Mouse (Mus musculus): ENCODE results near the gene Ugt1a5.
"Not testable (repeated sequence)": the region's sequence is repeated elsewhere in the genome, so short reads cannot be mapped to it uniquely, and the experiment has no call there.

The Ugt1a5 gene

DNA sequence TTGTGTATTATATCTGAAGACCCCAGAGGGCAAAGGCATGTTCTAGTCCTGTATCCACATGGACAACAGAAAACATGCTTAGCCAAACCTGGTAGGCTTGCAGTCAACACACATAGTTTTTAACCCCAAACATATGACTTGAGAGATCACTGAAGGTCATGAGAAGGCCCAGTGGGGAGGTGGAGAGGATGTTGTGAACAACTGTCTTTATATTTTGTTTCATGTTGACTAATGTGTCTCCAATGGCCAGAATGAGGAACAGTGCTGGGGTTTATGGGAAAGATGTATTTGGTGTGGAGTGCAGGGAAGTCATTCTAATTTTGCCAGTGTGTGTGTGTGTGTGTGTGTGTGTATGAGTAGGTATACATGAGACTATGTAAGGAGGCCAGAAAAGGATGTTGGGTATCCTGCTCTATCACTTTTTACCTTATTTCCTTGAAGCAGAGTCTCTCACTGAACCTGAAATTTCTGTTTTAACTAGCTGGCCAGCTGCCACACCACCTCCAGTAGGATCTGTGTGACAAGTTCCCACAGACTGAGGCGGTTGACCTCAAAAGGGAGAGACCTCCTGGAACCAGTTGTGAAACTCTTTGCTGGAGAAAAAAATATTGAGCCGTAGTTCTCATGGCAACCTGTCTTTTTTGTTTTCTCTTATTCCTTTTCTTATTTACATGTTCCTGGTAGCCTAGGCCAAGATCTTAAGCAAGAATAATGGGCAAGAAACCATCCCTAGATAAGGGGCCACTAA is 58.4 kb downstream of the Ugt1a5 start:
- peak; percentile 74 for DNase-seq (ENCODE audit: low spot score)

DNA sequence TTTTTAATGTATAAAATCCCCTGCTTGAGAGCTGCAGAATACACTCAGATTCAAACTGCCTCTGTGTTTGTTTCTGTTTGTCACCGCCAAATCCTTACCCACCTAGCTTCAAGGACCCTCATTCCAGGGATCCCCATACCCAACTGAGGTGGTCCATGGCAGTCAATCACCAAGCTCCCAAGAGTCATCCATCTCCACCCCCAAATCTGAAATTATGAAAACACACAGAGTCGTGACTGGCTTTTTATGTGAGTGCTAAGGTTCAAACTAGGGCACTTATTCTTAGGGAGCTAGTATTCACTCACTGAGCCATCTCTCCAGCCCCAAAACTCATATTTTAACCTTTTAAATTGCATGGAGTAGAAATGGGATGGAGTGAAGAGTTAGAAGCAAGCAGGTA is 59.5 kb downstream of the Ugt1a5 start:
- not testable (repeated sequence) for DNase-seq (ENCODE audit: low spot score)

DNA sequence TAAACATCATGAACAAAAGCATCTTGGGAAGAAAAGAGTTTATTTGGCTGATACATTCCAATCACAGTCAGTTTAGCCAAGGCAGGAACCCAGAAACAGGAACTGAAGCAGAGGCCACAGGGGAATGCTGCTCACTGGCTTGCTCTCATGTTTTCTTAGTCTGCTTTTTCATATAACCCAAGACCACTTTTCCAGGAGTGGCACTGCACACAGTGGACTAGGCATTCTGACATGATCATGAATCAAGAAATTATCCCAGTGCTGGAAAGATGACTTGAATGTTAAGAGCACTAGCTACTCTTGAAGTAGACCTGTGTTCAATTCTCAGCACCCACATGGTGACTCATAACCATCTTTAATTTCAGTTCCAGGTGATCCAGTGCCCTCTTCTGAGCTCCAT is 59.9 kb downstream of the Ugt1a5 start:
- DNase-seq (ENCODE audit: low spot score), result no peak

DNA sequence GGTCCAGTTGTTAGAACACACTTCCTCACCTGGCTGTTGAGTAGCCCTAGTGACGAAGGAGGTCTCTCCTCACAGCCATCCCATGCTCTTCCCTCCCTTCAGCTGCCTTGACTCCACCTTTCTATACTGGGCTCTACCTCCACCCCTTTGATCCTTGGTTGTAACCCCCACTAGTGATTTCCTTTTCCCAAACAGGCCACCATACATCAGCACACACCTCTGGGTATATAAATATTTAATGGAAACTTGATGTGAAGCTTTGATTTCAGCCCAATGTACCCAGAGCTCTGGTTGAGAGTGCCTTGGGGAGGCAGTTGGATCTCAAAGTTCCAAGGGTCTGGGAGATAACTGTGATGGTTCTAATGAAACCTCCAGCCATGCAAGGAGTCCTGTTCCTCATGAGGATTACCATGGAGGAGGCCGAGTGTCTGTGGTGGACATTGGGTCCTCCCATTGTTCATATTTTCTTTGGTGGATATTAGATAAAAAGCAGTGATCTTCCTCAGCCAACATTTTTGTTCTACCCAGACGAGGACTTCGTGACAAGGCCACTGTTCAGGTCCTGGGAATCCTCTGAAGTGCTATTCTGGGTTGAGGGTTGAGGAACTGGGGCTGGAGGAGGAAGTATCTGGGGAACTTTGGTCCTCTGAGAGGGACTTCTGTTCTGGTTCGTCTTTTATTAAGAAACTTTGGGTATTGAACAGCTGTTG is 61.0 kb downstream of the Ugt1a5 start, which contains the start of gene Mroh2a:
Mroh2a (plus strand) TSS at position 317 of the 710 bp plus-strand sequence.
- no peak for DNase-seq (ENCODE audit: low spot score)

DNA sequence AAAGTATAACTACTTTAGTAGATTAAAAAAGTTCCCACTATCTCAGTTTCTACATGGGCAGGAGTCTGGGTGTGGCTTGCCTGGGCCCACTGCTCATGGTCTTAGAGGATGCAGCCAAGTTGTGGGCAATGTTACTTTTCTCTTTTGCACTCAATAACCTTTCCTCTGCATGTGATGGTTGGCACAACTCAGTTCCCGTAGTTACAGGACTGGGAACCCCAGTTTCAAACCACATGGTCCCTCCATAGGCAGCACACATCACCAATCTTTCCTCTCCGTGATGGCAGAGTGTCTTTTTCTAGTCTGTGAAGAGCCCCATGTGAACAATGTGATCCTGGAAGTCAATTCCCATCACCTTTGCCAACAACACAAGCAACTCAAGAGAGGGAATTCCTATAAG is 61.7 kb downstream of the Ugt1a5 start:
- no peak for DNase-seq (ENCODE audit: low spot score)

DNA sequence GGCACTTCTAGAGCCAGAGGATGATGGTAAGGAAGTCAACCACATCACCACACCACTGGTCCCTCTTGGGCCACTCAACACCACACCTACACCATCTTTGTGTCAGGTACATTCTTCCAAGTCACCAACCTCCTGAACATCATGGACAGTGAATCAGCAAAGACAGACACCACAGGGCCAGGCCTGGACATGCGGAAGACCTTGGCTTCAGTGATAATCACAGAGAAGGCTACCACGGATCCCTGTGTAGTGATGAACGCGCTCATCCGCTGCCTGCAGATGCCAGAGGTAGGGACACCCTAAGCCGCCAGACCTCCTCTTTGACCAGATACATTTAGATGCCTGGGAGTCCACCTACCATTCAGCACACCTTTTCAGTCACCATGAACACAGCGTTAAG is 62.3 kb downstream of the Ugt1a5 start:
- DNase-seq (ENCODE audit: low spot score), result no peak

DNA sequence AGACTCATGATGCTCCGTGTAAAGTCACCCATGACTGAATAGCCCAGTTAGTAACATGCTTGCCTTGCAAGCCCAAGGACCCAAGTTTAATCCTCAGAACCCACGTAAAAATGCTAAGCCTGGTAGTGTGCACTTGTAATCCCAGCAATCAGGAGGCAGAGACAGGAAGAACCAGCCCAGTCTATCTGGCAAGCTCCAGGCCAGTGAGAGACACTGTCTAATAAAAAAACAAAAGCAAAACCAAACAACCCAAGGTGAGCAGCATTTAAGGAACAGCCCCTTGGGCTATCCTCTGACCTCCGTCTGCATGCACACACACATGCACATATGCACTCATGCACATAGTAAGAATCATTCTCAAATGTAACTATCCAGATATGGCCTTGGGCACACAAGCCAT is 63.8 kb downstream of the Ugt1a5 start:
- DNase-seq (ENCODE audit: low spot score), result no peak

DNA sequence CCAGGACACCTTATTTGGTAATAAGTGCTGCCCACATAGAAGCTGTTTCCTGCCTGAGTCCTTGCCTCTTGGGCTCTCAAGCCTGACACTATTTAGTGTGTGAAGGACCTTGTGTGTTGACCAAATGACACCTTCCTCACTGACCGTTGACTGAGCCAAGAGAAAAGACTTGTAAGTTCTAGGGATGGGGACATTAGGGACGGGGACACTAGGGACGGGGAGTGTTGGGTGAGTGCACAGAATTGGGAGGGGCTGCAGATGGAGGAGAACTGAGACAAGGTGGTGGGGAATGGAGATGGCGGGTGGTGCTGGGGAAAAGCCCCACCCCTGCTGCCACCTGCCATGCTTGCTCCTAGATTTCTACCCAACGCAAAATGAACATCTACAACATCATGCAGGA is 64.2 kb downstream of the Ugt1a5 start:
- DNase-seq (ENCODE audit: low spot score), result no peak

DNA sequence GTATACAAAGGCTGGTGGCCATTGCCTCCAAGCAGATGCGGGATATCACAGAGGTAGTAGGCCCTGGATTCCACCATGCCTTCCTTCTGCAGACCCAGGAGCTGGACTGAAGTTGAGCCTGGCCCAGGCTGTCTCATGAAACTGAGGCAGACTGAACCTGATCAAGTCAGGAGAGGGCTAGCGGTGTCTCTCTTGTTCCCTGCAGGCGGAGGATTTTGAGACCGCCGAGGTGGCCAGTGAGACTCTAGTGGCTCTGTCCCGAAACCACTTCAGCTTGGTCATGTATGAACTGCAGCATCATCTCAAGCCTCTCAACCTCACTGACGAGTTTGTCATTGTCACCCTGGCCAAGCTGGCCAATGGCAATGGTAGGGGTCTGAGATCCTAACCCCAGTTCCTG is 64.6 kb downstream of the Ugt1a5 start:
- no peak for DNase-seq (ENCODE audit: low spot score)

DNA sequence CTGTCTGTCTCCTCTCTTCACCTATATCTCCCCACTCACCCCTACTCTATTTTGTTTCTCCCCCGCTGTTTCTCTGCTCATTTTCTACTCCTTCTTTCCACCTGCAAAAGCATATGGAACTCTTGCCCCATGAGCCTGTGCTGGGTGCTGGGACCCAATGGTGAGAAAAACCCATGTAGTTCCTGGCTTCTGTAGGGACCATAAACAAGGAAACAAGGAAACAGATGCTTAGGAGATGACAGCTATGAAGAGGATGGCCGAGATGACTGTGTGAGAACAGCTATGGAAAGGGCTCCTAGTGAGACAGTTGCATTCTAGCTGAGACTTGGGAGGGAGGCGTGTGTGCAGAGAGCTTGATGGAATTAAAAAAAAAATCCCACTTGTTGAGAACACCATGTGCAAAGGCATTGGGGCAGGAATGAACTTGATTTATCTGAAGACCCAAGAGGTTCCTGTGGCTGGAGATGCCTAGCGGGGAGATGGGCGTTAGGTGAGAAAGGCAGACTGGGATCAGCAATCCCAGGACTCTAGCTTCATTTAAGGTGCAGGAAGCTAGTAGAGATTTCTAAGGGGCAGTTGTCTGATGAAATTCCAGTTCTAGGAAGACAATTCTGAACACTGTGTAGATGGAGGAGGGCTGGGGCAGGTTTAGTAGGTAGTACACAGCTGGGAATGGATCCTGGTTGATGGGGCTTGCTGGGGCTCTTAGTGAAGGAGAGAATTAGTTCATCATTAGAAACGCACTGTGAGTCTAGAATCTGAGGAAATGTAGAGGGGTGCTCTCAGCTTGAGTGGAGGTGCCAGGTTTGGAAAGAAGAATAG is 65.4 kb downstream of the Ugt1a5 start:
- DNase-seq (ENCODE audit: low spot score), result no peak

DNA sequence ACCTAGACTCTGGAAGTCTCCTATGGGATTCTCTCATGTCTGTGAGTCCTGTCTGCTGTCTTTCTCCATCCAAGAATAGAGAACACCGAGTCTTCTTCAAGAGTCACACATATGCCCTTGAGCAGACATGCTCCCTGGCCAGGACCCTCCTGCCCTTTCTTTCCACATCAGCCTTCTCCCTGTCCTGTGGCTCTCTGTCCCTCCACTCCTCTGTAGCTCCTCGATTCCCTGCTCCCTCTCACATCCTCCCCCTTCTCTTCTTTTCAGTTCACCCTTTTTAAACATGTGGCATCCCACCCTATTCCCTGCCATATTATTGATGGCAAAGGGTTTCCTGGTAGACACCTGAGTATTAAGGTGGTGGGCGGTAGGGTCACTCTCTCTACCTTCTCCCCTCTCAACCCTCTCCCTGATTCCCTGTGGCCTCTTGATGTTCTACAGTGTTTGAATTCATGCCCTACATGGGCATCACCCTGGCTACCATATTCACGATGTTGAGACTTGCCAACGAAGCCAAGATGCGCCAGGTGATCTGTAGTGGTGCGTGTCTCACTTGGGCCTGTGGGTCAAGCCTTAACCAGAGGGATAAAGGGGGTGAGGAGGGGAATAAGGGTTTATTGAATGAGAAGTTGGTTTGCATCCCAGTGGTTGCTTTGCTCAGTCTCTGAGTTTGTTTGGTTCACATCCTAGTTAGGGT is 66.1 kb downstream of the Ugt1a5 start:
- no peak for DNase-seq (ENCODE audit: low spot score)

DNA sequence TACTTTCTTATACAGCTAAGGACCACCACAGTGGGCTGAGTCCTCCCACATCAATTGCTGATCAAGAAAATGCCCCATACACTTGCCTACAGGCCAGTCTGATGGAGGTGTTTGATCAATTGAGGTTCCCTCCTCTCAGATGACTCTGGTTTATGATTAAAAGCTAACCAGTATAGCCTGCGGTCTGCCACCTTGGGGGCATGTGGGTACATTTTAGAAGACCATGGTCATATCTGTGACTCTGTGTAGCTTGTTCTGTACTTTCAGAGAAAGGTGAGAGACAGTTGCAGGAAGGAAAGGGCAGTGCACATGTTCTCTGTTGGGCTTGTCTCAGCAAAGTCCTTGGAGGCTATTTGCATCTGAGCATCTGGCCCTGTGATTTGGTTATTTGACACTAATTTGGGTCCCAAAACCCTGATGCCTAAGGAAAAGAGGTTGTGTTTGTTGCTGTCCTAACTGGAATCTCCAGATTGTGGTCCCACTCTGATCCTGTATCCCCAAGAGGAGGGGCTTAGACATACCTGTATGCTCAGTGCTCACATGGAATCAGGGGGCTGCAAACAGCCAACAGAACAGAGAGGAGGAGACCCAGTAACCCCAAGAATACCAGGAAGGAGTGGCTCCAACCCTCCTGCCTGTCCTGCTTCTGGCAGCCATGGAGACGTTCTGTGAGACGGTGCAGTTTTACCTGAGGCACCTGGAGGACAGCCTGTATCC is 67.0 kb downstream of the Ugt1a5 start:
- DNase-seq (ENCODE audit: low spot score), result no peak

DNA sequence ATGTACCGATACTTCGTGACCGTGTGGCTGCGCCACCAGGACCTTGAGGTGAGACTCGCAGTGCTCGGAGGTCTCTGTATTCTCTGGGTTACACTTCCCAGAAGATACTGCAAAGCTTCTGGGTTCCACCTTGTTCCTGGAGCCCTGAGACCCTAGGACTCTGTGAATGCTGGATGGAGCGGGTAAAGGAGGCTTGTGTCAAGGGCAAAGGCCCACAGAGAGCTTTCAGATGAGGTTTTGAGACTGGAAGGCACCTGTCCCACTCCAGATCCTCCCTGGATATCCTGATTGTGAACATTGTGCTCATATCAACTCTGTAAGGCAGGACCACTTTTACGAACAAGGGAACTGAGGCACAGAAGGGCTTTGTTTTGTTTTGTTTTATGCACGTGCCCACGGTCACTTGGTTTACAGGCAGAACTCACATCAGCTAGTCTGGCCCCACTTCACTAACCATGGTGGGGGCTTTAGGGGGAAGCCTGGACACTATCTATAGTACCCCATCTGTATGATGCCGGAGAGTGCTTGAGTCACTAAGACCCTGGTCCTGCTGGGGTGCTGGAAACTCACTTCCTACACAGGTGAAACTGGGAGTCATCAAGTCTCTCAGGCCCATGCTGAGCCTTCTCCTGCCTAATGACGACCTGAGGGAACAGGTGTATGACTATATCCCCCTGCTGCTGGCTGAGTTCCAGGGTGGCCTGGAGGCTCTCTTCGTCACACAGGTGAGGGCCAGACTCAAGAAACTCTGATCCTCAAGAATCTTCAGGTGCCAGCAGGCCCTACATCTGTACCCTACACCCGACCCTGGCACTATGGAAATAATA is 67.8 kb downstream of the Ugt1a5 start:
- DNase-seq (ENCODE audit: low spot score), result no peak

DNA sequence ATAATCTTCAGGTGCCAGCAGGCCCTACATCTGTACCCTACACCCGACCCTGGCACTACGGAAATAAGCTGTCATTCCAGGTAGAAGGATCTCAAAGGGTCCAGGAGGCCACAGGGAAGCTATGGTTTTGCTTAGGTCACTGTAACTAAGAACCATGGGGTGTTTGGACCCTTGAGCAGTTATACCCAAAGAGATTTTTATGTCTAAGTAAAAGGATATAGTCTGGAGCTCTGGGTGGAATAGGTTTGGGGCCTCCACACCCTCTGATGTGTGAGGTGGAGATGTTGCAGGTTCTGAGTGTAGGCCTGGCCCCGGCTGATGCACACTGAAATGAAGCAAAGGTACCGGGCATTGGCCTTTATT is 68.4 kb downstream of the Ugt1a5 start:
- no peak for DNase-seq (ENCODE audit: low spot score)

DNA sequence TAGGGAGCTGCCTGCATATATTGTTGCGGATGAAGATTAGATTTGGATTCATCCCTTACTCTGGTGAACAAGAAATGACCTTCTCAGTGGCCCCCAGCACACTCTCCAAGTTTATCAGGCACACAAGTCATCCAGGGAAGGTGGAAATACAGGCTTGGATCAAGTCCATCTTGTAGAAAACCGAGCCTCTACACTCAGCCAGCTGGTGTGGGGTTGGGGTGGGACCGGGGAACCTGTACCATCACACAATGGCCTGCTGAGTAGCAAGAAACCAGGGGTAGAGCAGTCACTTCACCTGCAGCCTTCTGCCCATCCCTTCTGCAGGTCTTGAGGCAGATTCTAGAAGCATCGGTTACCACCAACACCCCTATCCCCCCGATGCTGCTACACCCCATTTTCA is 68.8 kb downstream of the Ugt1a5 start:
- no peak for DNase-seq (ENCODE audit: low spot score)

DNA sequence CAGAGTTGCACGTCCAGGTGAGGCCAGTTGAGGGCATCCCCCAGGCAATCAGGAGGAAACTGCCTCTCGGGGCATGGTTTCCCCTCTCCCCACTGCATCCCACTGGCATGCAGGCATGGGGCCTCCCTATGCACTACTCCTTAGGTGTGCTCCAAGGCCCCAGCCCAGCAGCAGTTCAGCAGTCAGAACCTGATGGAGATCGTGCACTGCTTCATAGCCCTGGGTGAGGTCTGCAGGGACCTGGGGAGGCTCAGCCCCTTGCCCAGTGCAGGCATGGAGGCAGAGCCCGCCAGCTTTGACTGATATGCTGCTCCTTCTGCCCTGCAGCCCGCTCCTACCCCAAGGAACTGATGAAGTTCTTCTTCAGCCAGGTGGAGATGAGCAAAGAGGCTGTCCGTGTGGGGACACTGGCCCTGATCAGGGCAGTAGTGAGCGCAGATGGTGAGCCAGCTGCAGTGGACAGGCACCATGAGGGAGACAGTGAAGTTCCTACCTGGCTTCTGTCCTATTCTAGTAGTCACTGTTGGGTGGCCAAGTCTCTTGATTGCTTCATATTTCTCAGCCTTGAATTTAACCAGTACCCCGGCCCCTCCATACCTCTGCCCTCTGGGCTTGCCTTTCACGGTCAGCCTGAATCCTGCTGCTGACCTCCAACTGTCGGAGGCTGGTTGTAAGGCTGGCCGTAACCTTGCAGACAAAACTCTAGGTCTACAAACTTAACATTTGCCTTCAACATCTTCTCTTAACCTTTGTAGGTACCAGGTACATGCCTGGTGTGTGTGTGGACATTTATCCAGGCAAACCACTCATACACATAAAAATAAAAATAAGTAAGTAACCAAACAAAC is 69.5 kb downstream of the Ugt1a5 start:
- DNase-seq (ENCODE audit: low spot score), result no peak

DNA sequence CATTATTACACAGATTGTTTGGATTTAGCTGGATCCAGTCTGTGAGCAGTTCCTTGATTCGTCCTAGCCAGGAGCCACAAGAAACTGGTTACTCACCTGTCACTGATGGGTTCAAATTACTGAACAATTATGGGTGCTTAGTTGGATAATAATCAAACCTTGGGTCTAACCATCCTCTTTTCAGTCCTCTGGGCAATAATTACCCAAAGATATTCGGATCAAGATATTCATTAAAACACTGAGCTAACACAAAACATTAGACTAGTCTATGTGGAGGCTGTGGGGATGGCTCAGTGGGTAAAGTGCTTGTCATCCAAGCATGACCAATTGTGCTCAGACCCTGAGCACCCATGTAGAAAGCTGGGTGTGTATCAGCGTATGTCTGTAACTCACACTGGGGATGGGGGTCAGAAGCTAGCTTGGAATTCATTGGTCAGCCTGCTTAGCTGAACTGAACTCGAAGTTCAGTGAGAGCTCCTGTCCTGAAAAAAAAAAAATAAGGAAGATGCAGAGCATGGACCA is 70.1 kb downstream of the Ugt1a5 start:
- no peak for DNase-seq (ENCODE audit: low spot score)

DNA sequence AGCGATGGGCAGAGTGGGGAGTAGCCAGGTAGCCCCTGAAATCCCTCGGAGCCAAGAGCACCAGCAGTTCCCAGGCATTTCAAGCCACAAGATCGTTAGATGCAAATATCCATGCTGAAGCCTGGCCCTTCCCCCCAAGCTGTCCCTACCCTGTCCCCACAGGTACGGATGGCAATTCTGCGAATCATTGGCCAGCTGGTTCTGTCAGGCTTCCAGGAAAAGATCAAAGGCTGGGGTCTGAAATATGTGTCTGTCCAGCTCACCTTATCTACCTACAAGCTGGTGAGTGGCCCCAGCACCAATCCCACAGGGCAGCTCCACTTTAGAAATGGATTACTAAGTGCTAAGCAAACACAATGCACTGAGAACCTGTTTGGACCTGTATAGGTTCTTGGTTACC is 71.5 kb downstream of the Ugt1a5 start:
- DNase-seq (ENCODE audit: low spot score), result no peak

DNA sequence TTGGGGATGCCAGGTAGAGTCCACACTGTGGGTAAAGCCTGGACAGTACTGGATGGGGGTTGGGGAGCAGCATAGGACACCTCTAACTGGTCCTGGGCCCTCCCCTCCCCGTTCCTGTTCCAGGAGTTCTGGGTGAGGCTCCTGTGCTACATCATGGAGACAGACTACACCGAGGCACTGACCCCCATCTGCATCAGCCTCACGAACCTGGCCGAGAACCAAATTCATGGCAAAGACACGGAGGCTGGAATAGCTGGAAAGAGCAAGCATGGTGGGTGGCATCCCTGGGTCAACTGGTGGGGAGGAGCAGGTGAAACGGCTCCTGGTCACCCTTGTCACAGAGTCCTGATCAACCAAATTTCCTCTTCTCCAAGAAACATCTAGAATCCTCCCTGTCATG is 73.0 kb downstream of the Ugt1a5 start:
- DNase-seq (ENCODE audit: low spot score), result no peak

DNA sequence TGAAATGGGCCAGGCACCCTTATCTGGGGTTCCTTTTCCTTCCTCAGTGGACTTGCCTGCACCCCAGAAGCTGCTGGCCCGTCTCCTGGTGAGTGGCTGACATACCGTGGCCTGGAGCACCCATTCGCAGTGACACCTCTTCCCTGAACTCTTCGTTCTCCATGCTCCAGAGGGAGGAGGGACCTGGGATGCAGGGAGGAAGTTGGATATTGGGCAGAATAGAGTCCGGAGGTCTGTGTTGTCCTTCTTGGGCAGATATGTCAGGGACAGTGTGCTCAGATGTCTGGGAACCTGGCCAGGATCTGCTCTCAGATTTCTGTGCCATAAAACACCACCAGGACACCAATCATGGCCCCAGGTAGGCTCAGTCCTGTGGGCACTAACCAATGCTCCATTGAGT is 74.3 kb downstream of the Ugt1a5 start:
- DNase-seq (ENCODE audit: low spot score), result no peak
